Mouse (Mus musculus) skeletal muscle tissue, adult 2 months (tissue): ENCODE results near the gene Ldlr.
"Not testable (repeated sequence)": the region's sequence is repeated elsewhere in the genome, so short reads cannot be mapped to it uniquely, and the experiment has no call there.

ENCODE experiments used
- DNase-seq: peaks from one replicate; pipeline ENCODE4 v3.0.0-alpha.2; 2012; ENCODE audit warnings: low read depth, low spot score

Gene Ldlr

DNA sequence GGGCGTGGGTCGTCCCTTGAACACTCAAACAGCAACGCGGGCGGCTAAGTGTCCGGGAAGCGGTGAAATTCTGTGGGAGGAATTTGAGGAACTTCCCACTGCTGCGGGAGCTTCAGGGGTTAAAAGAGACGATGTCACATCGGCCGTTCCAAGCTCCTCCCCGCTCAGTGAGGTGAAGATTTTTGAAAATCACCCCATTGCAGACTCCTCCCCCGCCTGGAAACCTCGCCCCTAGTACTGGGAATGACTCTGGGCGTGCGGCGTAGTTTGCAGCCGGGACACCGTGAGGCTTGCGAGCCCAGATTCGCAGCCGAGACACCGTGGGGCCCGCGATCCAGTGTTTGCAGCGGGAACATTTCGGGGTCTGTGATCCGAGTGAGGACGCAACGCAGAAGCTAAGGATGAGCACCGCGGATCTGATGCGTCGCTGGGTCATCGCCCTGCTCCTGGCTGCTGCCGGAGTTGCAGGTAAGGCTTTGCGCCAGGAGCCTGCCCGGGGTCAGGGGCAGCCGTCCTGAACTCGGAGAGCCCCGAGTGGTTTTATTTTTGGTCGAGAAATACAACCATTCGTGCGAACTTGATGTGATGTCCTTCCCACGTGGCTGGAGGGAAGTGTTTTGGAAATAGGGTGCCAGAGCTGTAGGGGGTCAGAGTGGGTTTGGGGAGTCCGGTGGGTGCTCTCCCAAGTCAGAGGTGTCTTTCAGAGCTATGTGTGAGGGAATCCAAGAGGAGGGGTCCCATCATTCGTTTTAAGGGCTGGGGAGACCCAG lies at the start of gene Ldlr:
Ldlr (plus strand) TSS at position 107 of the 770 bp plus-strand sequence.
- peak; percentile 84 for DNase-seq

DNA sequence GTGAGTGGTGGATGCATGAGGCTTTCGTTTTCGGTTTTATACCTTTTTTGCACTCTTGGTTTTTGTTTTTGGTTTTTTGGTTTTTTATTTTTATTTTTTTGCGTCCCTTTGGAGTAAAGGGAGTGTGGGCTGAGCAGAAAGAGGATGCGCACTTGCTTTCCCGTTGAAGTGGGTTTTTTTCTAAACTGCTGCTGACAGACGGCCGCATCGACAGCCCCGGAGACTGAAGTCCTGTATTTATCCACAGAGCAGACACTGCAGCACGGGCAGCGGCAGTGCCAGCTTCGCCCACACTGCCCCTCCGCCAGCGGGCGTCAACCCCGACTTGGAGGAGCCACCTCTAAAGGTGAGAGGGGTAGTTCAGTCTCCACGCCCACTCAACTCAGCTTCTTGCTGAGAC lies 45.6 kb upstream of the Ldlr start:
- no peak for DNase-seq

DNA sequence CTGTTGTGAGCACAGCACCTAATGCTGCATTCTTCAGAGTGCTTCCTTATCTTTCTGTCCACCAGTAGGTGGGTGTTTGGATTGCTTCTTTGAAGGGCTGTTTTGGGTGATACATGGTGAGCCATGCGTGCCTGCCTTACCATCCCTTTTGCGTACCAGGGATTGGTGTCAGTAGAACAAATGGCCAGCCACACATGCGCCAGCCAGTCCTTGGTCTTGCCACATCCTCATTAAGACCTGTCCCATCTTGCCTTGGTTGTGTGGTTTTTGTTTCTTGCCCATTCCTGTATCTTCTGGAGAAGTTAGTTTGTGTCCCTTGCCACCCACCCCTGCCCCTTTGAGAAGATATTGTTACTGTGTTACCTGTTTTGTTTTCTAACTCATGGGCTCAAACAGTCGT lies 42.8 kb upstream of the Ldlr start:
- no peak for DNase-seq

DNA sequence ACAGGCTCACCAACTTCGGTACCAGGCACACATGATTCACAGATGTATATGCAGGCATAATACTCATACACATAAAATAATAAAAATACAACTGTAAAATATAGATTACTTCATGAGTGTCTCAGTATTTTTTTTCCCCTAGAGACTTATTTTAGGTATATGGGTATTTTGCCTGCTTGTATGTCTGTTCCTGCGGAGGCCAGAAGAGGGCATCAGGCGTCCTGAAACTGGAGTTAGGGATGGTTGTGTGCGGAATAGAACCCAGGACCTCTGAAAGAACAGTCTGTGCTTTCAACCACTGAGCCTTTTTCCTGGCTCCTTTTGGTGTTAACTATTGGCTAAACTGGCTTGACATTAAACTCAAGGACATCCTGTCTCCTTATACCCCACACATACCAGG lies 40.5 kb upstream of the Ldlr start:
- DNase-seq, result no peak

DNA sequence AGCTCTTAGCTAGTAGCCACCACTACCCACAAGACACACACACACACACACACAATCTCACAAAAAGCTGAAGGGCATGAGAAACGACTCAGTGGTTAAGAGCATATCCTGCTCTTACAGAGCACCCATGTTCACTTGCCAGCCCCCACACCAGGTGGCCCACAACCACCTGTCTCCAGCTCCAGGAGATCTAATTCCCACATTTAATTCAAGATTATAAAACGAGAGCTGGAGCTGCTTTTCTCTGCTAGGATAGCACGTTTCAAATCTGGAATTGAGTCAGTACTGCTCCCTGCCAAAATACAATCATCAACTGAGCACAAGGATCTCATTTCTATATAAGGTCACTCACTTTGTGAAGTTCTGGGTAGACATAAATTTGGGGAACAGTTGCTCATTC lies 39.4 kb upstream of the Ldlr start:
- DNase-seq, result no peak

DNA sequence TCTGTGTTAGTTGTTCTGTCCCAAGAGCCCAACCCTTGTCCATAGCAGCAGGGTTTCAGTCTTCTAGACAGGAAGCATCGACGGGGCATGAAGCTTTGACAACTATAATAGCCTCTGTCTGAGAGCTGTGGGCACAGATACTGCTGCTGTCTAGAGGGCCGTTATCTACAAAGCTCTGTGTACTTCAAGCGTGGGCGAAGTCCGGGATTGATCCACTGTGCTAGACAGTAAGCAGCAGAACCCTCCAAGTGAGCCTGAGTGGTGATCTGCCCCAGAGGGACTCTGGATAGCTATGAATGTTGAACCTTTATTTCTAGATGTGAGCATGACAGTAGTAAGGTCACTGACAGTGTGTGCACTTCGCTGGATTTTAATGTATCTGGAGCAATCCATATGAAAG lies 34.7 kb upstream of the Ldlr start:
- no peak for DNase-seq

DNA sequence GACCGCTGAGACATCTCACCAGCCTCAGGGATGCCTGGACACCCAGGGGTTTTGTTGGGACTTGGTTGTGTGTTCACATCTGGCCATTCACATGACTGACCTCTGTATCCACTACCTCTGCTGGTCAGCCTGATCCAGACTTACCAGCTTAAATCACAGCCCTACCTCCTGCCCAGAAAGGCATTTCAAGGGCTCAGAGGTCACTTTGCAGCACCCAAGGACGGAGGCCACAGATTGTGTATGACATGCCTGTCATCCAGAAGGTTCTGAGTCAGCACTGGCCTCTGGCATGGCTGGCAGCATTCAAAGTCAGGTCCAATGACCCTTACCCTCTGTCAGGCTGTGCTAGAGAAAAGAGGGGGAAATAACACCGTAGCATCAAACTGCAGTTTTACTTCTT lies 33.3 kb upstream of the Ldlr start:
- DNase-seq, result no peak

DNA sequence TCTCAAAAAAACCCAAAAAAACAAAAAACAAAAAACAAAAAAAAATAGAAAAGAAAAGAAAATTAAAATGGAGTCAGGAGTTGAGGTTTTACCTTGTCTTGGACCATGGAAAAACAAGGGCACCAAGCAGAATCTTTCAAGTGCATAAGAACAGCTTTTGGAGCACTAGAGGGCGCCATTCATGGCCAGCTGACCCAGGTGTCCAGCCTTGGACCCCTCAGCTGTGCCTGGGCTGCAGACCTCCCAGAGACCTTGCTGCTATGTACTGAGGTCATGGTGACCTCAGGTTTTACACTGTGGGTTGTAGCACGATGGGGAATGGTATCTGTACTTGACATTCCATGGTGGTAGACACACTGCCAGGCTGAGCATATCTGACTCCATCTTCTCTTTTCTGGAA lies 31.4 kb upstream of the Ldlr start:
- no peak for DNase-seq

DNA sequence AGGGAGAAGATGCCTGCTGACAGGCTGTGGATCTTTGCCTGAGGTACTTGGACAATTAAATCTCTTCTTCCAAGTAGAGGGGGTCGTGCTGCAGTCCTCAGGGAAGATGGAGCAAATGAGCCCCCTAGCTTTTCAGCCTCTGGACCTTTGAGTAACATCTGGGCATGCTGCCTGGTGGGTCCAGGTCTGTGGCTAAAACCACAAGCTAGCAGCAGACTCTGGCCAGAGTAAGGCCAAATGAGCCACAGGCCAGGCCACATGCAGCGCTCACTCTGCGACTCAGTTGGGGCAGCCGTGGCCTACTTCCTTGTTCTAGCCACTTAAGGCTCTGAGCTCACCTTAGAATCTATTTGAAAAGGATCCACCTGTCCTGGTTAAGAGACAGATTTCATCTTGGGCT lies 30.8 kb upstream of the Ldlr start:
- no peak for DNase-seq

DNA sequence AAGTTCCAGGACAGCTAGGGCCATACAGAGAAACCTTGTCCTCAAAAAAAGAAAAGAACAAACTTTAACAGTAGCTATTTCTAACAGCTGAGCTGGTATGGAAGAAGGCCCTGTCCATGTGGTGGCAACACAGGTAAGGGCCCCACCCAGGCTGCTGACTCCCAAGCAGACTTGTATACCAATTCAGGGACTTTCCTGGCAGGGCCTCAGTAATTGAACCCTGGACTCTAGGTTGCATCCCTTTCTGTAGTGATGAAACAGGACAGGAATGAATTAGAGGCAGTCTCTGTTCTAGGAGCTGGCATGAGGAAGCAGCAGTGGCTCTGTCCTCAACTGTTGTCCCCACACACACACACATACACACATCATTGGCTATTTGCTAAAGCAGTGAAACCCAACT lies 29.2 kb upstream of the Ldlr start:
- no peak for DNase-seq

DNA sequence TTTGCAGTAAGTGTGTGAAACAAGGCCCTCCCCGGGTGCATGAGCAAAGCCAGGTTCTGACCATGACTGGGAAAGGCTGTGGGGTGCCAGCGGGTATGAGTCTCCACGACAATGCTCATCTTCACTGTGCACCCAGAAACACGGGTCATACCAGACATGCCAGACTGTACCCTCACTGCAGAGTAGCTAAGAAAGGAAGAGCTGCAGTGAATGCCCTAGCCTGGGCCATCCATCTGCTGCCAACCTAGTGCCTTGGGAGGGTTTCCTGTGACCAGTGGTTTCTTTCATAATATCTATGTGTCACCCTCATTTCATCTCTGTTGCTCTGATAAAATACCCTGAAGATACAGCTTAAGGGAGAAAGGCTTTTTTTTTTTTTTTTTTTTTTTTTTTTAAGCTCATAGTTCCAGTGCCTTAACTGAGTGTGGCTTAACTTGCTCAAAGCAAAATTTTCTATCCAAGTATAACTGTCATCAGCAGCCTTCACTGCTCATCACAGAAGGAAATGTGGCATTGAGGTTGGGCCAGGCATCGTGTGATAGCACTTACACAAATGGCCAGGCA lies 28.0 kb upstream of the Ldlr start:
- no peak for DNase-seq

DNA sequence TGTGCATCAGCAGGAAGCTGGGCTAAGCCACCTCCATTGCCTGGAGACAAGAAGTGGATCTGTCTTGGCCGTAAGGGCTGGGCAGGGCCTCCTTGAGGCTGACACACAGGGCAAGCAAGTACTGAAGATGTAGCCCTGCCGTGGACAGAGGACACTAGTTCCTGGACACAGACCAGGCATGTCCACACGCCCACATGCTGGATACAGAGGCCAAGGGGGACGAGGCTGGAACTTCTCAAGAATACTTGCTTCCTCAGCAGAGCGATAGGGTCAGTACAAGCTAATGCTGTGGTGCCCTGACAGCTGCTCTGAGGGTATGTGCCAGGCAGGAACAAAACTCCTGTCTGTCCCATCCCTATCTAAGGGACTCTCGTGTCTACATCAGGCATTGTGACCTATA lies 26.2 kb upstream of the Ldlr start:
- peak; percentile 25 for DNase-seq

DNA sequence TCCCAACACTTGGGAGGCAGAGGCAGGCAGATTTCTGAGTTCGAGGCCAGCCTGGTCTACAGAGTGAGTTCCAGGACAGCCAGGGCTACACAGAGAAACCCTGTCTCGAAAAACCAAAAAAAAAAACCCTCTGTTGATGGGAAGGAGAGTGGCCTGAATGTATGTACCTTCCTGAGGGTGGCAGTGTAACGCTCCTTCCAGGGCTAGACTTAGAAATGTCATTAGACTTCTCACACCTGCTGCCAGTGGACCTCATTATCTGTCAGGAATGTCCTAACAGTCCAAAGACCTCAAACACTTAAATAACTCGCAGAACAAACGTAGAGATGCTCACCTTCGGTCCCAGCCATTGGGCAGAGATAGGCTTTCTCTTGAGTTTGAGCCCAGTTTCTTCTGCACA lies 24.0 kb upstream of the Ldlr start:
- DNase-seq, result not testable (repeated sequence)

DNA sequence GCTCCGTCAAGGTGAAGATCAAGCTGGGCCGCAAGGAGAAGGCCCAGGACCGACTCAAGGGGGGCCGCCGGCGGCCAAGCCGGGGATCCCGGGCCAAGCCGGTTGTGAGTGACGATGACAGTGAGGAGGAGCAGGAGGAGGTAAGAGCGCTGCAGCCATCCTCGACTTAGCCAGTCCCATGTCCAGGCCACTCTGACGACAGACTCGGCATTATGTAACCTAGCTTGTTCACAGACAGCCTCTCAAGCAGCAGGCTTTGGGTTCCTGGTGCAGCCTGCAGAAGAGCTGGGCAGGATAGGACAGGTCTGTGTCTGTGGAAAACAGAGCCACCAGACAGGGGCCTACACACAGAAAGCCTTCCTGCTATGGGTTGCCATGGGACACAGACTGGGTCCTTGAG lies 22.2 kb upstream of the Ldlr start:
- DNase-seq, result no peak

DNA sequence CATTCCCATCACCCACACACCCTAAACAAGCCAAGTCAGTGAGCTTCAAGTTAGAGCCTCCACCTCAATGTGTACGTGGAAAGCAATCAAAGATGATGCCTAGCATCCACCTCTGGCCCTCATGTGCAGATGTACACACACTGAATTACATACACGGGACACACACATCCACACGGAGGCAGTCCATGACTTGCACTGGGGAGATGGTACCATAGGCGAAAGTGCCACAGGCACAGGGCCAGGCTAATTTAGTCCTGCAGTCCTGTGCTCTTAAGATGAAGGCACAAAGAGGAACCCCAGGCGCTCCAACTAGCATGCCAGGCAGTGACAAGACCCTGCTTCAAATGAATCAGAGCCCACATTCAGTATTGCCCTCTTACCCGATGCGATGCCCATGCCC lies 19.8 kb upstream of the Ldlr start:
- no peak for DNase-seq

DNA sequence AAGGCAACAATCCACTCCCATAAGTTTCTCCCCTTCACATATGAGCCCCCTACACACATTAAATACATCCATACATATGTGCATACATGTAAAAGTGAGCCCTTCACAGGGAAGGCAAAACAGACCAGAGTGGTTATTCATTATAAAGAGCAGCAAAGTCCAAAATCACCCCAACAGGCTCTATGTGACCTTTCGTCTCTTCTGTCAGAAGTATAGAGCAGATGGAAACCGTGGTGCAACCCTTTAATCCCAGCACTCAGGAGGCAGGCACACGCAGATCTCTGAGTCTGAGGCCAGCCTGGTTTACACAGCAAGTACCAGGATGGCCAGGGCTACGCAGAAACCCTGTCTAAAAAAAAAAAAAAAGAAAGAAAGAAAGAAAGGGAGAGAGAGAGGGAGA lies 17.2 kb upstream of the Ldlr start:
- DNase-seq, result no peak

DNA sequence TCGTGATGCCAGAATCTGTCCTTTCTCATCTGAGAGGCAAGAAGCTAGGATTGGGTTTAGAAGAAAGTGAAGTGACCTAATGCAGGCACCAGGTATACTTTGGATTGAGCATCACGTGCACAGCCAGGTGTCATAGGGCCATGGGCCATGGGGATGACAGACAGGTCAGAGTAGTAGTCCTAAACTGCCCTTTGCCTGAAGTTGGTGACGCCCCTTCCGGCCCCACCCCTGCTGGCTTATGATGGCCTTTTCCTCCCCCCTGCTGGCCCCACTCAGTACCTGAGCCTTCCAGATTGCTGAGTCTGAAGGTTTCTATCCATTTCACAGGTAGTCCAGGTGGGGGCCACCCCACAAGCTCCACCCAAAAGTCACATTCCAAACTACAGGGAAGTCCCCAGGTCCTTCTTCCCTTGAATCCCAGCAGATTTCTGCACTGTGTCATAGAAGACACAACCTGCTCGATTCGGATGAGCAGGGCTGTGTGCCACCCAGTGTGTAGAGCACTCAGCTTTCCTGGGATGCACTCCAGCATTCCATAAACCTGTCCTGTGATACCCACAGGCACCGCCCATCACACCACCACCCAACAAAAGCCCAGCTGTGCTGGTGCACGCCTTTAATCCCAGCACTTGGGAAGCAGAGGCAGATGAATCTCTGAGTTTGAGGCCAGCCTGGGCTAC lies 16.6 kb upstream of the Ldlr start:
- no peak for DNase-seq

DNA sequence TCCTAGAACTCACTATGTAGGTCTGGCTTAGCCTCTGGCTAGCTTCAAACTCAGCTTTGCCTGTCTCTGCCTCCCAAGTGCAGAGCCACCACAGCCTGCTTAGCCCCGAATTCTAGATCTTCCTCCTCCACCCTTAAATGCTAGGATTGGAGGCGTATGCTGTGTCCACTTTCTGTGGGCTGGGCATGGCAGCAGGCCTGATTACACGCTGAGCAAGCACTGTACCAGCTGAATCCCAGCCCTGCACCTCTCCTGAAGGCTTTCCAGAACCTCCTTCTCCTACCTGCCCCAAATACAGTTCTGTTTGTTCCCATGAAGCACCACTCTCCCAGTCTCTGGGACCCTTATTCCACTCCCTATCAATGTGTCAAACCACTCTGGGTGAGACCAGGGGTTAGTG lies 13.9 kb upstream of the Ldlr start:
- DNase-seq, result no peak

DNA sequence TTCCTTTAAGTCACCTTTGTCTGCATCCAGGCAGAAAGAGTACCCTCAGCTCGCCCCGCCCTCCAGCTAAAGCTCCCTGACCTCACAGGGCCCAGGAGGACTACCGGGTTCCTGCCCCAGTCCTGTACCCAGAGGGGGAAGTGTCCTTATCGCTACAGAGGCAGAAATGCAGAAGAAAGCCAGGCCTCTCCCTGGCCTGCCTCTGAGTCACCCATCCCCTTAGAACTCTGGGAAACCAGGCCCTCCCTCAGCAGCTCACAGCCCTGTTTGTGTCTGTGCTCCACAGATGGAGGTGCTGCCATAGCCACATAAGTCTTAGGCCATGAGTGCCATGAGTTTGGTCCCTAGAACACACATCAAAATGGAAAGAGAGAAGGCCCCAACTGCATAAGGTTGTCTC lies 8.0 kb upstream of the Ldlr start:
- DNase-seq, result peak; percentile 32

DNA sequence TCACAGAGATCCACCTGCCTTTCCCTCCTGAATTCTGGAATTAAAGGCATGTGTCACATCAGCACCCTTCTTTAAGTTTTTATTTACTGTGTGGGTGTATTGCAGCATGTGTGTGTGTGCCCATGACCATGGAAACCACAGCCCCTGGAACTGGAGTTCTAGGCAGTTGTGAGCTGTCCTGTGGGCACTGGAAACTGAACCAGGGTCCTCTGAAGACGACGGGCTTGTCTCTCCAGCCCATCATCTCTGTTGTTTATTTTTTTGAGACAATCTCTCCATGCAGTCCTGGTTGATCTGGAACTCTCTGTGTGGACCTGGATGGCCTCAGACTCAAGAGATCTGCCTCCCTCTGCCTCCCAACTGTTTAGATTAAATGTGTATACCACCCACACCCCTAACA lies 6.3 kb upstream of the Ldlr start:
- DNase-seq, result no peak

DNA sequence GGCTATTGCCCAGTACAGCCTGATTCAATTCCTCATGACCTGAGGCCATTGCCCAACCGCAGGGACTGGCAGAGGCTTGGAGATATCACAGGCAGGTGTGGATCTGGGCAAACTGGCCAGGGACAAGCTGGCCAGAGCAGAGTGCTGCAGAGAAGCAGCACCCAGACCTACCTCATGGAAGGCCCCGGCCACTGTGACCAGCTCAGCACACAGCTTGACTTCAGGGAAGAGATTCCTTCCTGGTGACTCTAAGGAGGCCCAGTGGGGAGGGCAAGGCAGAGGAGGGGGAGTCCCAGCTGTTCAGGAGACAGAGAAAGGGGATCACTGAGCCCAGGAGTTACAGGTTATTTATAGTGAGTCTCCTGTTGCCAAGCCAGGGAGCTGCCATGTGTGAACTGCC lies 2.2 kb upstream of the Ldlr start:
- DNase-seq, result peak; percentile 76

DNA sequence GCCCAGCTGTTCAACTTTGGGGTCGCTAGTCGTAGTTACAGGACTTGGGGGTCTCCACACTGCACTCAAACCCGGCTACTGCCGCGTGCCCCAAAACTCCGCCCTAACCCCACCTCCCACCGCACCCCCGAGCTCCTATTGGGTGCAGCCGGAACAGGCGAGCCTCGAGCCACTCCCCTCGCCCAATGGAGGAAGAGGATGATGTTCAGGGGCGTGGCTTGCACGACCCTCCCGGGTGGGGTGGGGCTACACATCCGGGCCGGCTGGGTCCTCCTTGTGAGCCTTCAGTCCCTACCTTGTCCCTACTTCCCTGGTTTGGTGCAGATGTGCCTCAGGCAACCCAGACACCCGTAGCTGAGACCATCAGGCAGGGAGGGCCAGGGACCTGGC lies 859 bp downstream of the Ldlr start:
- peak; percentile 87 for DNase-seq
